Mouse (Mus musculus) C2C12 (cell line): ENCODE measurements at regions not wholly inside any gene's neighbourhood (a gene's known extent, or its start where the extent isn't known, plus 50 kb on each side); places are given as distances from the start of the nearest gene placed in this dataset.

Source experiments
- CEBPB ChIP-seq: IDR thresholded peaks from one replicate; pipeline ENCODE4 v1.6.1; 2011; ENCODE audit warnings: low read depth, mild to moderate bottlenecking, control low read depth, moderate library complexity
- CTCF ChIP-seq: IDR thresholded peaks from one replicate; pipeline ENCODE4 v1.5.1; 2011; ENCODE audit not compliant: control insufficient read depth, insufficient read depth, insufficient read length
- FOSL1 ChIP-seq: IDR thresholded peaks from one replicate; pipeline ENCODE4 v1.8.0; 2011; ENCODE audit warnings: mild to moderate bottlenecking, low read length; ENCODE audit not compliant: poor library complexity, insufficient read depth, severe bottlenecking
- MAX ChIP-seq: IDR thresholded peaks from one replicate; pipeline ENCODE4 v1.6.1; 2011; ENCODE audit warnings: mild to moderate bottlenecking, control low read depth
- MYOD1 ChIP-seq: IDR thresholded peaks from one replicate; pipeline ENCODE4 v1.6.1; 2011; ENCODE audit warnings: low read depth; ENCODE audit not compliant: control insufficient read depth, insufficient read length
- MYOG ChIP-seq: IDR thresholded peaks from one replicate; pipeline ENCODE4 v1.6.1; 2011; ENCODE audit not compliant: control insufficient read depth, insufficient read length; ENCODE audit errors: extremely low read depth
- USF1 ChIP-seq: IDR thresholded peaks from one replicate; pipeline ENCODE4 v1.6.1; 2011; ENCODE audit warnings: low read depth, mild to moderate bottlenecking, control low read depth, moderate library complexity

DNA sequence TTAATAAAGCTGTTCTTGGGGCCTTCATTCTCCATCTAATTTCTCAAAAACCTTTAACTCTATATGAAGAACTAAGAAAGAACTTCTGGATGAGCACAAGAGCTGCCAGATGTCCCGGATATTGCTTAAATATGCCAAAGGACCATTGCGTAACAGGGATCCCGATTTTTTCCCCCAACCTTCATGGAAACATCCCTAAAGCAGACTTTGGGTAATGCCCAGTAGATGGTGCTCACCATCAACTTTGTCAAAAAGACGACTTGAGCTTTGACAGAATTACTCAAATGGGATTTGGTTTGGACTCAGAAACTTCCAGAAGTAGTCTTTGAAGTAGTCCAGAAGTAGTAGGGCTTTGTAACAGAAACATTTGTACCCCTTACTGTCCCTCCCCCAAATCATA, 89.5 kb upstream of the Cpne4 start:
- TF ChIP-seq MAX (no peak), CTCF (no peak), CEBPB (peak; percentile 45), MYOD1 (no peak), MYOG (no peak), FOSL1 (no peak), USF1 (no peak)
